Mouse (Mus musculus): Measurements from ENCODE around the gene Cd247.

Gene Cd247

DNA sequence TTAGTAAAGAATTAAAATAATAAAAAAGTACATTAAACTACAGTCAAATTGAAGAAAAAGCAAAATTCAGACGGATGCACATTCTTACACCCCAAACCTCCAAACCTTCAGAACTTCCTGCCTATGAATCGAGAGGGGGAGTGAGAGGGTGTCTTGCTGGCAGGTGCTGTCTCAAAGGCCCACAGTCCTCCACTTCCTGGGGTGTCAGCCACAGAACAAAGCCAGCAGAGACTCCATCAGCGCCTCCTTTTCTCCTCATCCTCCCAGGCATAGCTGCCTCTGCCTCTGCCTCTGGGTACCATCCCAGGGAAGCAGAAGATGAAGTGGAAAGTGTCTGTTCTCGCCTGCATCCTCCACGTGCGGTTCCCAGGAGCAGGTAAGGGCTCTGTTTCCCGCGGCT, at the start of gene Cd247:
Cd247 (plus strand) TSS at position 171 of the 400 bp plus-strand sequence.
- no peak for DNase-seq (ENCODE audit: low spot score in 2 of 2)

- no peak for DNase-seq (ENCODE audit: low spot score in 2 of 2)
Measured at GRCm38 (mm10) chr1:165738985-165739384, 49.5 kb upstream of the Cd247 start.

DNA sequence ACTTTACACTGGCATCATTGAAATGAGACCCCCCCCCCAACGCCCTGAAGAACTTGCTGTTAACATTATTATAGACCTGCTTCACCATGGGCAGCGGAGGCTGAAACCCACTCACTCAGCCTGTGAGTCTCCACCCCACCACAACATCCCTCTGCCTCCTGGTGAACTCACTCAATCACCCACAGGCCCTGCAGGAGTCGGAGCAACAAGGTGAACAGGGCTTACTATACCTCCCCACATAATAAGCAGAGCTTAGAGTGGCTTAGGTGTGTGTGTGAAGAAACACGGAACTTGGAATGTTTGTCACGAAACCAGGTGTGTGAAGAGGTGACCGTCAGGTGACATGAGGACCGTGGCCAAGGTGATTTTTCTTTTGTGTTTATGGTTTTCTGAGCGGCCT, 46.5 kb upstream of the Cd247 start:
- no peak for DNase-seq (ENCODE audit: low spot score in 2 of 2)

DNA sequence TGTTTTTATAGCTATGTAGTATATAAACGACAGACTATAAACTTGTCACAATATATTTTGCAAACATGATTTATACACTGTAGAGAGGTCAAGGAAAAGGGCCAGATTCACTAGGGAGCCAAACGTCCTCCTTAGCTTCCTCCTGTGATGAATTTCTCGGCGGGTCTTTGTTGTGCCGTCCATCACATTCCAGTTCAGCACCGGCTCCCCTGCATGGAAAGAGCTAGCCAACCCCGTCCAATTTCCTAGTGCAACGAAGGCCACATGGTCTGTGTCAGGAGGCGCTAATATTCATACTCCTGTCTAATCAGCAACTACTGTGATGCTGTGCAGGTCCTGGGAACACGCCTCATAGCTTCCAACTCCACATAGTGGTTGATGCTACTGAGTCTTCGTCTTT, 40.4 kb upstream of the Cd247 start:
- no peak for DNase-seq (ENCODE audit: low spot score in 2 of 2)

DNA sequence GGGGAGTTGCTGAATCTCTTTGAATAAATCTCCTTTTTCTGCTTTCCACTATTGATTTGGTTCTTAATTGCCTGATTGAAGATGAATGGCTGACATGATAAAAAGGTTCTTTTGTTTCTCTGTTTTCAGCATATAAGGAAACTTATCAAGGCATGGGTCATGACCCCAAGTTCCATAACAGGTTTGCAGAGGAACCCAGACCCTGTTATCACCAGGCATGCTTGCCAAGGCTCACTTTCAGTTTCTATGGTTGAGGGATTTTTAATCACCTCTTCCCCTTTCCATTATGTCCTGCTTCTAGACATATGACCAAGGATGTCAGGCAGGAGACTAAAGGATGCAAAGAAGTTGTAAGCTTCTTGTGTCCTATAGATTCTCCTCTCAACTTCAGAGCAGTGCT, 37.3 kb upstream of the Cd247 start:
- DNase-seq (ENCODE audit: low spot score in 2 of 2), result no peak

GRCm38 (mm10) chr1:165751838-165752237, 36.6 kb upstream of the Cd247 start:
- DNase-seq (ENCODE audit: low spot score in 2 of 2), result no peak

DNA sequence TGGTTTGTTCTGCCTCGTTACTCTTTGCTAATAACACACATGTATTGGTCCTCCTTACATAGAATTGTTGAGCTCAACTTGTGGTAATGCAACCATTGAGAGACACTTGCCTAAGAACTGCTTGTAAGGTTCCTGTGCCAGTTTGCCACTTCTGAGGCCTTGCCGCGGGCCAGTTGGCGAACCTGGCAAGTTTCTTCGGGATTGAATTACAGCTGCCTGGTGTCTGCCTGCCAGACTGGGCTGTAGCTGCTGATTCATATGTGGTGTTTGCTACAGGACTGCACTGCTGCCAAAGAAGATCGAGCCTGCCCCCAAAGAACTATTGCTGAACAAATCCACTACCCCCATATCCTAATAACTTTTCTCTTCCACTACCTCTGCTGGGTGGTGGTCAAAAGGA, 34.3 kb upstream of the Cd247 start:
- DNase-seq (ENCODE audit: low spot score in 2 of 2), result no peak

DNA sequence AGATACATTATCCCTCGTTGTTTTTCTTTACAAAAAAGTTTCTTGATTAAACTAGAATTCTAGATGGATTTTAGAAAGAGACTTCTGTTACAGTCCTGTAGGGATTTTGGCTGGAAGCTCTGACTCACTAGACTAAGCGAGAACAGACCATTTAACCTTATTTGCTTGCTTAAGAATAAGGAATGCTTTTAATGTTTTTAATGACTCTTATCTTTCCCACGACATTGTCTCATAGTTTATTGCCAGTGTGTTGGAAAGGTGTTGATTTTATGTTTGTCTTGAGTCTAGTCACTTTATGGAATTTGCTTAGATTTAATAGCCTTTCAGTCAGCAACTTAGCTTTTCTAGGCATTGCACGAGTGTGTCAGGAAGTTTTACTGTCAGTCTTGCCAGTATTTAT, 33.3 kb upstream of the Cd247 start:
- DNase-seq (ENCODE audit: low spot score in 2 of 2), result no peak

- DNase-seq (ENCODE audit: low spot score in 2 of 2), result no peak
Measured at GRCm38 (mm10) chr1:165761522-165762305, 26.8 kb upstream of the Cd247 start.

- peak in 1 of 2 experiments; percentile 52 for DNase-seq (ENCODE audit: low spot score in 2 of 2)
Measured at GRCm38 (mm10) chr1:165762498-165762897, 26.0 kb upstream of the Cd247 start.

DNA sequence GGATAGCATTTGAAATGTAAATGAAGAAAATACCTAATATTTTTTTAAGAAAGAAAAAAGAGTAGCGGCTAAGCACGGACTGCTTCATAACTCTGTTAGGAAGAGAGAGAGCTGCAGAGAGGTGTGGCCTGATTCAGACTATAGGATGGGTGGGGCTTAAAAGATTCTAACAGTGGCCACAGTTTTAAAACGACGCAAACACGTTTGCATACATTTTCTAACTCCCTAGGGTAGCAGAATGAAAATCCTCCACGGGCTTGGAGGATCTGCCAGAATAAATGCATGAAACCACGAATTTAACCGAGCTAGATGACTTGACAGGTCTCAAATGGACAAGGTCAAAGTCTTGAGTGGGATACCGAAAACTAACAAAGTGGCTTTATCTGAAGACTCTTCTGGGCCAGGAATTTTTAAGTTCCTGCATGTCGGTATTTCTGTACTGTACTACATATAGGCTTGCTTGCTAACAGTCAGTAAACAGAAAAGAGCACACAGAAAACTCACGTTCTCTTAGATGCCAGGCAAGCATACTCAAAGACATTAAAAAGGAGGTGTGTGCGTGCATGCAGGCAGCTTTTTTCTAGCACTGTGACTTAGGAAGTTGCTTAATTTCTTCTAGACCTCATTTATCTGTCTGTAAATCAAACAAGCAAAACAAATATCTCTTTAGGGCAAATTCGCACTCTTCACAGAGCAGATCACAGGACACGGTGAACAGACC, 25.4 kb upstream of the Cd247 start:
- DNase-seq (ENCODE audit: low spot score in 2 of 2), result peak; percentile 17 to 54

DNA sequence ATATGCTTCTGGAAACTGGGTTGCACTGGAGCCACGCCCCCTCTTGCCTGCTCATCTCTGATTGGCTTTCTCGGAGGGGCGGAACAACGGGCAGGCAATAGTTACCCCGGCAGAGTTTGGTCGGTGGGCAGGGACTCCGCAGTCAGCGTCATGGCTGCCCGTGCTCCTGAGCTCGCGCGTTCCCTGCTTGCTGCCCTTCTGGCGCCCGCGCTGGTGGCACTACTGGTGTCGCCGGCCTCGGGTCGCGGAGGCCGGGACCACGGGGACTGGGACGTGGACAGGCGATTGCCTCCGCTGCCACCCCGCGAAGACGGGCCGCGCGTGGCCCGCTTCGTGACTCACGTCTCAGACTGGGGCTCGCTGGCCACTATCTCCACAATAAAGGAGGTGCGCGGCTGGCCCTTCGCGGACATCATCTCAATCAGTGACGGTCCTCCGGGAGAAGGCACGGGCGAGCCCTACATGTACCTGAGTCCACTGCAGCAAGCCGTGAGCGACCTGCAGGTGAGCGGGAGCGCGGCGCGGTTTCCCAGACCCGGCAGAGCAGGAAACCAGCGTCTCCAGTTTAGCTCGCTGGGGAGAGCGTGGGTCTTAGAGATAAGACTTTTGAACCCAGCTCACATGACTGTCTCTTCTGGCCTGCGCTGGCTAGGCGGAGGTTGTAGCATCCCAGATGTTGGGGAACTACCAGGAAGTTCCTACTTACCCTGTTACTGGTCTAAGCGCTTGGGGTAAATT, 24.7 kb upstream of the Cd247 start, which contains the start of gene Creg1:
Creg1 (plus strand) TSS at position 112 of the 738 bp plus-strand sequence.
- peak; percentile 95 to 97 for DNase-seq (ENCODE audit: low spot score in 2 of 2)

GRCm38 (mm10) chr1:165764571-165764970, 23.9 kb upstream of the Cd247 start:
- DNase-seq (ENCODE audit: low spot score in 2 of 2), result peak in 1 of 2 experiments; percentile 65

GRCm38 (mm10) chr1:165765041-165765440, 23.4 kb upstream of the Cd247 start:
- DNase-seq (ENCODE audit: low spot score in 2 of 2), result peak; percentile 18 to 64

DNA sequence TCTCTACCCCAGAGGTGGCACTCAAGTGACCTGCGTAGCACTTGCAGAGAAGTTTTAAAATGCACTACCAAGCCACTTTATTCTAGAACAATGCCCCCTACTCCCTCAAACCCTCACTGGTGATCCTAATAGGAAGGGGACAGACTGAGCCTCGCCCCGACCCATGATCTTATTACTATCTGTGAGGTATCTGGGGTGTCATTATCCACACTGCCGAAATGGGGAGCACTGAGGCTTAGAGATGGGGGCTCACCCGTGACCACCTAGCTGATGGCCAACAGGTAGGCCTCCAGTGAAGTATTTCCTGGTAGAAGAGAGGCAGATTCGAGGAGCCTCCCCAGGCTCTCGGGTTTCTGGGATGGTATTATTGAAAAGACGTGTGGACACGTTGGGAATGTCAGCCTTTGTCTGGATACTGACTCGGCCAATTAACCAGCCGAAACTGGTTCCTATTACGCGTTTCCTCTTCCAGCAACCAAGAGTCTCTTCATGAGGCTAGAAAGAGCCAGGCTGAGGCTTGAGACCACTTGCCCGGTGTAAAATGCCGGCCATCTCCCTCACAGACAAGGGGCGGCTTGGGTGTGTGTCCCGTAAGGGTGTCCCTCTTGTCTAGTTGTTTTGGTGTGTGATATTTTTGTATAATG, 22.7 kb upstream of the Cd247 start:
- peak; percentile 15 to 64 for DNase-seq (ENCODE audit: low spot score in 2 of 2)

DNA sequence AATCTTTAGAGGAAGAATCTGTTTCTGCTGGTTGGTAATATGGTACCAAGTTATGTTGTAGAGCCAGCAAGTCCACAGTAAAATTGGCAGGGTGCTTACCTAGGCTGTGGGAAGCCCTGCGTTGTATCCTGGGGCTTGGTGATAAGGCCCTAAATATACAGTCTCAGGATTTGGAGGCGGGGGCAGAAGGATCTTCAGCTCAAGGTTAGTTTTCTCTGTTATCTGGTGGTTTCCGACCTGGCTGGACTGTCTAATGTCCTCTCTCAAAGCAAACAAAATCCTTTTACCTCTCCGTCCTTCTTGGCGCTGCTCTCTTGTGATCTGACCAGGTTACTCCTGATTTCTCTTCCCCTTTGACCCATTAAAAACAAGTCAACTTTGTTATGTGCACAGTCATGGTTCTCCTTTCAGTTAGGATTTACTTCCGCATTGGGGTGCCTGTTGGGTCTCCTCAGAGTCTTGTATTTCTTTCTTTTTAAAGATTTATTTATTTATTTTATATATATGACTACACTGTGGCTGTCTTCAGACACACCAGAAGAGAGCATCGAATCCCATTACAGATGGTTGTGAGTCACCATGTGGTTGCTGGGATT, 22.1 kb upstream of the Cd247 start:
- peak; percentile 47 to 64 for DNase-seq (ENCODE audit: low spot score in 2 of 2)

DNA sequence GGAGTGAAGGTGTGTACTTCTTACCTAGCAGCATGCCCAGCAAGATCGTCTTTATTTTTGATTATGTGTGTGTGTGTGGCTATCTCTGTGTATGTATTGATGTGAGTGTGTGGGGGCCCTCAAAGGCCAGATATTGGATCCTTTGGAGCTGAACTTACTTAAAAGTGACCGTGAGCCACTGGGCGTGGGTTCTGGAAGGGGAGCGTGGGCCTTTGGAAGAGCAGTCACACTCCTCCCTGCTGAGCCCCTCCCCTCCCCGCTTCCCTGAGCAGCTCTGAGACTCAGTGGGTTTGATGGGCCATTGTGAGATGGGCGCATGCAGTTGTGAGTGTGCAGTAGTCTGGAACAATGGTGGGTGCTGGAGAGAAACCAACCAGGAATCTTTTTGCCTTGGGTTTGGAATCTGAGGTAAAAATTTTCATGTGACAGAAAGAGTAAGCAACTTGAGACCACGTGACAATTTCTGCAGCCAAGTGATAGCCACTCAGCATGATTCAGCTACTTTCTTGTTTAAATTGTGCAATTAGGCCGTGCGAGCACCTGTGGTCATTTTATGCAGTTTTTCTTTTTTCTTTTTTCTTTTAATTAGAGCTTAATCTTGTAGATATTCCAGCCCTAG, 19.5 kb upstream of the Cd247 start:
- DNase-seq (ENCODE audit: low spot score in 2 of 2), result peak; percentile 39 to 70

GRCm38 (mm10) chr1:165770181-165770759, 18.2 kb upstream of the Cd247 start:
- DNase-seq (ENCODE audit: low spot score in 2 of 2), result no peak

DNA sequence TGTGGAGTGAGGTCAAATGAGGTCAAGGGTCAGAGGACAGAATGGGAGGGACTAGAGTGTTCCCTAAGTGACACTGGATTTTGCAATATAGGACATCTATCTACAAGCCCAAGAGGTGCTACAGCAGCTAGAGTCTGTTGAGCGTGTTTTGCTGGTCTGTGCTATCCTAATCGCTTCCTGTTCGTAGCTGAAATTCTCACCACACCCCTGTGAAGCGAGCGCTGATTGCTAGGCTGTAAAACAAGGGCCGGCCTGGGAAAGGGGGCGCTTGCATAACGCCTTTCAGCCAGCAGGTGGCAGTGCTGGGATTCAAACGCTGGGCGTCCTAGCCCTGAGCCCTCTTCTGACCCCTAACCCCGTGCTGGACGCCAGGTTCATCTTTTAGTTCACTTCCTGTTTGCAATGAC, 17.0 kb upstream of the Cd247 start:
- DNase-seq (ENCODE audit: low spot score in 2 of 2), result peak; percentile 84 to 94

- no peak for DNase-seq (ENCODE audit: low spot score in 2 of 2)
Measured at GRCm38 (mm10) chr1:165771998-165772397, 16.5 kb upstream of the Cd247 start.

All from spleen, postnatal 4 days (tissue).